Mouse (Mus musculus) 416B (cell line): ENCODE measurements around the gene Sox12.

Experiments
- DNase-seq: peaks from one replicate; pipeline ENCODE4 v3.0.0; 2011; ENCODE audit warnings: low read depth

Sox12 gene

DNA sequence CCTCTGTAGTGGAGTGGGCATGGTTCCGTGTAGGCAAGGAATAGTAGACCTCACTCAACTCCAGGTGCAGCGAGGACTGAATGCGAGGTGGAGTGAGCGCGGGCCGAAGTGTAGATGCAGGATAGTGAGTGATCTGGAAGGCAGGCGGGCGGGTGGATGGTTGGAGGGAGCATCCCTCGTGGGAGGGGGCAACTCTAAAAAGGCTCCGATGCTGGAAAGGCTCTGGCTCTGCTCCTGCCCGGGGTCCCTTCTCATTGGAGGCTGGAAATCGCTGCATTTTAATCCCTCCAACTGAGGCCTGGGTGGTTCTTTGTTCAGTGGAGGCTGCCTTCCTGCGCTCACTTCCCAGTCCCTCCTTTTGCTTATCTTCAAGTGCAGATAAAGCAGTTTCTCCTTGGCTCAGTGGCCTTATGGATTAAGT lies 1.3 kb upstream of the Sox12 start:
- DNase-seq = no peak

DNA sequence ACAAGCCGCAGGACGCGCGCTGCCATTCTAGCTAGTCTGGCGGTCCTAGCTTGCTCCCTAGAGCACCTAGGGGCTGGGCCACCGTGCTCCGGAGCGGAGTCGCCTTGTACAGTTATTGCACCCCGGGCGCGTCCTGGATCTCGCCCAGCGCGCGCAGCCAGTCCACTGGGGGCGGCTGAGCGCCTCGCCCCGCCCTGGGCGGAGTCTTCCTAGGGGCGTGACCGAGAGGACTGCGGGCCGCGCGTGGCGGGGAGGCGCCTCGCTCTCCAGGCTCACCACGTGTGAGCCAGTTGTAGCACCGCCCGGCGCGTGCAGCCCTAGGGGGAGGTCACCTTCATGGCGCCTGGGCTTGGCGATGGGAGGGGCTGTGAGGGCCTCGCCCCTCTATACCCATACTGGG lies 828 bp upstream of the Sox12 start:
- no peak for DNase-seq

DNA sequence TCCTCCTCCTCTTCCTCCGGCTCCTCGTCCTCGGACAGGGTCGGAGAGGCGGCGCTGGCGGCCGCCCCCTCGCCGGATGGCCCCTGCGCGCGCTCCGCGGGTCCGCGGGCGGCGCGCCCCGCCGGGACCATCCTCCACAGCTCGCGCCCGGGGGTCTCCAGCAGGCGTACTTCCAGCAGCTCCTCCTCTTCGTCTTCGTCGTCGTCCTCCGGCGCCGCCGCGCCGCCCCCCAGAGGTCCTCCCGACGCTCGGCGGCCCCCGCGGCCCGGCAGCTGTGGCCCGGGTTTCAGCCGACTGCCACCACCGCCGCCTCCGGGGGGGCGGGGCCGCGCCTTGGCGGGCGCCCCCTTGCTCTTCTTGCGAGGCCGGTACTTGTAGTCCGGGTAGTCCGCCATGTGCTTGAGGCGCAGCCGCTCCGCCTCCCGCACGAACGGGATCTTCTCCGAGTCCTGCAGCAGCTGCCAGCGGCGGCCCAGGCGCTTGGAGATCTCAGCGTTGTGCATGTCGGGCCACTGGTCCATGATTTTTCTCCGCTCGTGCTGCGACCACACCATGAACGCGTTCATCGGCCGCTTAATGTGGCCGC lies 766 bp downstream of the Sox12 start:
- no peak for DNase-seq

DNA sequence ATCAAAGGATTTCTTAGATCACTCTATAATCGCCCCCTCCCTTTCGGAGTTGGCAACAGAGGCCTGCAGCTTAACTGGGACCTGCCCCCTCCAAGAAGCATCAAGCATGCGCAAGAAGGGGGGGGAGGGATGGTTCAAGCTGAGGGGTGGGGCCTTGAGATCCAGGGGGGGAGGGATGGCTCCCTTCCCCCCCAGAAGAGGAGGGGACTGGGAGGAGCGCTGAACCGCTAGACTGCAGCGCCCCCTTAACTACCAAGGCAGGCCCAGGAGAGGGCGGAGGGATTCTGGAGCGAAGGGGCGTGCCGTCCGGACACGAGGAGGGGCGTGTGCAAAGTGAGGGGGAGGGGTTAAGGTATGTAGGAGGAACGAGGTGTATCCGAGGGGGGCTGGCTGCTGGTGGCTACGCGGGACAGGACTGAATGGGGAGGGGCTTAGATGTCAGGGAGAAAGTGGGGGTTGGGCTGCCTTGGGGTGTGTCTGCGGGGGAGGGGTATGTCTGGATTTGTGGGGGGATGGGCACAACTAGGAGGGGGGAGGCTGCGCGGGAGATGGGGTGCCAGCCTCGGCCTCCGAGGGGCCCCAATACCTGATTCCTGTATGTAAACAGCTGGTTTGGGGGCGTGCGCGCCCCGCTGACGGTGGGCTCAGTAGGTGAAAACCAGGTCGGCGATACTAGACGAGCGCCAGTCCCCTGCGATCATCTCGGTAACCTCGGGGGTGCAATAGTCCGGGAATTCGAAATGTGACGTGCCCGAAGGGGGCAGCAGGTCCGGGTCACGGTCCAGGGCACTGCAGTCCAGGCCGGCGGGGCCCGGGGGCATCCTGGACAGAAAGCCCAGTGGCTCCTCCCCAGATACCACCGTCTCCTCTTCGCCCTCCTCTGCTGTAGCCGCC lies 1.5 kb downstream of the Sox12 start:
- DNase-seq = no peak

DNA sequence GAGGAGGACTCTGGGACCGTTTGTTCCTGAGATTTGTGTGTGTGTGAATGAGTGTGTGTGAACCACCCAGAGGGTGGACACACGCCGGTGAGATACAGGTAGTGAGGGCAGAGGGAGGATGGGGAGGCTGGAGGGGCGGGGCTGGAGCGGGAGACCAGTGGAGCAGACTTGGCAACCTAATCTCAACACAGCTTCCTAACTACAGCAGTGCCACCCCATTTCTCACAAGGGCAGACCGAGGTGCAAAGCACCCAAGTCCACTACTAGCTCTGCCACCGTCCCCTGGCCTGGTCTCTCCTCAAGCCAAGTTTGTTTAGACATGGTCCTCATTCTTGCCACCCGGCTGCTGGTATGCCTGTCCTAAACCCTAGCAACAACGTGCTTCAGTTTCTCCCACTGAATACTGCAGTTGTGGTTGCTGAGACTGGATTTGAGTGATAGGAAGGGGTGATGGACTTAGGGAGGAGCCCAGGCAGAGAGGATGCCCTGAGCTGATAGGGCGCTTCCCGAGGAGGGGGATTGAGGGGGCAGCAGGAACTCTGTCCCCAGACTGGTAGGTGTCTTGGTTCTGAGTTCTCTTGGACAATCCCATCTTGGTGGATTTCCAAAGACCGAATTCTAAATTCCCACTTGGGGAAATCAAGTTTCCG lies 2.5 kb downstream of the Sox12 start:
- no peak for DNase-seq

DNA sequence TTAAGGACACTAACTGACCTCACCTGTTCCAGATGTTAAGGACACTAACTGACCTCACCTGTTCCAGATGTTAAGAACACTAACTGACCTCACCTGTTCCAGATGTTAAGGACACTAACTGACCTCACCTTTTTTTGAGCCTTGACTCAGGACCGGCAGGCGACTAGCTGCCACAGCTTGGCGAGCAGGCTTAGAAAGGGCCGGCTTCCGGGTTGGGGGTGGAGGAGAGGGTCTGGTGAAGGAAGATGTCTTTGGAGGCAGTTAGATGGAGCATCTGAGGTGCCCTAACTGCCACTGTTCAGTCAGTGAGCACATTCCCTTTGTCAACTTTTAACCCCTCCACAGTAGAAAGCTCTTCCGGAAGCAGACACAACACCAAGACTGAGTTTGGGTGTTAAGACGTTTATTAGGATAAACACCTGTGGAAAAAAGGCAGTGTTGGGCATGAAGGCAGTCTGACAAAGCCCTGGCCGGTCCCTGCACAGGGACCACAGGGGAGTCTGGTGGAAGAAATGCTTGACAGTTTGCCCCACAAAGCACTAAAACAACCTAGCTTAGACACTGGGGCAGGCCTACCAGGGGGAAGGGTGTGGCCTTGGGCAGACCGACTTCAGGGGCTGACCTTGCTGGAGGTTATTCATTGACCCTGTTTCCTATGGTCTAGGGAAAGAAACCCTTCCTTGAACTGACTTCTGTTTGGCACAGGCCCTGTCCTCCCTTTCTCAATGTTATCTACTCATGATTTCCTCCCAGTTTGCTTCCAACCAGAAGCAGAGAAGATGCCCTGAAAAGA lies 4.4 kb downstream of the Sox12 start:
- DNase-seq = no peak

DNA sequence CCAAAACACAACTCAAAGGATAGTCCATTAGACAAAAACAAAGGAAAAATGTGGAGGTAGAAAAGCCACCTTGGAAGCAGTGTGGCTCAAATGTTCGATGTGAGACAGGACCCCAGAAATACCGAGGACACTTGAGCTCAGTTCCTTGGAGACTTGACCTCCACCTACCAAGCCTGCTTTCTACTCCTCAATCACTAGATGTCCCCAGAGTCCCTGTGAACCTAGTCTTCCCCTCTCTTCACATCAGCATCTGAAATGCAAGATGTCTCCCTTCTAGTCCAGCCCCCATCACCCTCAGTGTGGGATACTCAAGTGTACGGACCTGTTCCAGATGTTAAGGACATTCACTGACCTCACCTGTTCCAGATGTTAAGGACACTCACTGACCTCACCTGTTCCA lies 5.1 kb downstream of the Sox12 start:
- DNase-seq = peak; percentile 77

DNA sequence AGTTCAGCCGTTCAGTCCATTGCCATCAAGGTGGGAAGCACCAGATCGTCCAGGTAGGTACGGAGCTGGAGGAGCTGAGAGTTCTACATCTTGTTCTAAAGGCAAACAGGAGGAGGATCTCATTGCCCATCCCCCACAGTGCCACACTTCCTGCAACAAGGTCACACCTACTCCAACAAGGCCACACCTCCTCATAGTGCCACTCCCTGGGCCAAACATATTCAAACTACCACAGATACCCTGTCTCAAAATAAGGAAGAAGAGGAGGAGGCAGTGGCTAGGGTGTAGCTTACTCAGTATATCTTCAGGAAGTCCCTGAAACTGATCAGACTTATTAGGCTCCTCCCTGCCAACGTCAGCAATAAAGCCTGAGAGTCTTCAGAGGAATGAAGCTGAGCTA lies 13.7 kb downstream of the Sox12 start:
- no peak for DNase-seq

DNA sequence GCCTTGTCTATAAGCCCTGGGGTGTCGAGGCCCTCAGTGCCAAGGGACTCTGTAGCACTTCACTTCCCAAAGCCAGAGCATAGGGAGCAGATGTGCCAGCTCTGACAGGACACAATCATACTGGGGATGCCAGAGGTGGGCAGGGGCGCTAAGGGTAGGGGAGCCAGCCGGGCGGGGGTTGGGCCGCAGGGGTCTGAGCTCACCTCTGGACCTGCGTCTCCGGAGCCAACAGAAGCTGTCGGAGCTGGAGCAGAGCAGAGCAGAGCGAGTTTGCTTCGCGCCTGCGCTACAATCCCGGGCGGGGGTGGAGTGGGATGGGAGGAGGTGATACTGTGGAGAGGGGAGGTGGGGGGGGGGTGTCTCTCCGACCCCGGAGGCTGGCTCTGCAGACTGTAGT lies 21.5 kb downstream of the Sox12 start, which contains the start of gene Nrsn2:
Gene Nrsn2 (minus strand): TSS at position 294 of the 397 bp plus-strand sequence.
- no peak for DNase-seq

DNA sequence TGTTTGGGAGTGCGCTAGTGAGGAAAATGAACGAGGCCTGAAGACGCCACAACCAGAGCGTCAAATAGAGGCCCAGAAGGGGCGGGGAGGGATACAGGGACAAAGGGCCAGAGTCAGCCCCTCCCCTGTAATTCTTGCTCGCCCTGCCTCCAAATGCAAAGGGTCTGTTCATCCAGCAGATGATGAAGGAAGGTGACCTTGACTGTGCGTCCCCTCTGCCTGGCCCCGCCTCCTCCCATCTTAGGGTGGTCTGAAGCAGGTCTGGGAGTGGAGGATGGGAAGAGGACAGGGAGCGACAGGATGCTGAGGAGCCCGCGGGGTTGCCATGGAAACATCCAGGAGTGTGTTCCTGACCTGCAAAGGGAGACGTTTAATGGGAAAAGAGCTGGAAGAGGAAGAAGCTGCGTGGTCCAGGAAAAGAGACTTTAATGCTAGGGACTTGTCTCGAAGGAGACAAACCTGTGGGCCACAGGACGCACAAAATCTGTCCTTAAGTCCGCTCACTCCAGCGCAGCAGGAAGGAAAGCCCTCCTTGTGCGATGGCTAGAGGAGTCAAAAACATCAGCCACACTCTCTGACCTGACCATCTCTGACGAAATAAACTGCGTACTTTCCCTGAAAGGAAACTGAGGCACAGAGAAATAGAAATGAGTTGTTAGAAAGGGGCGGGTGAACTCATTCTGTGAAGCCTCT lies 22.1 kb downstream of the Sox12 start:
- no peak for DNase-seq

DNA sequence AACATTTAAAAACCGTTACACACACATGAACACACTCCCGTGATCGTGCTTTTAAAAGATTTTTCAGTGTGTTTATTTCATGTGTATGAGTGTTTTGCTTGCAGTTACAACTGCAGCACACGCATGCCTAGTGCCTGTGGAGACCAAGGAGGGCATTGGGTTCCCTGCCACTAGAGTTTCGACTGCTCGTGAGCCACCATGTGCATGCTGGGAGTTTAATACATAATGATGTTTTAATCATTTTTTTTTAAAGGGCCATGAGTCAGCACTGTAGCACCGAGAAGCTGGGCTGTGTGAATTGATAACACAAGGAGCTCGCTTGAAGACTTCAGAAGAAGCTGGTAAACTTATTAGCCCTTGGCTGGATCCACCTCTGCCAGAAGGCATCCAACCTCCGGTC lies 24.3 kb downstream of the Sox12 start:
- no peak for DNase-seq

DNA sequence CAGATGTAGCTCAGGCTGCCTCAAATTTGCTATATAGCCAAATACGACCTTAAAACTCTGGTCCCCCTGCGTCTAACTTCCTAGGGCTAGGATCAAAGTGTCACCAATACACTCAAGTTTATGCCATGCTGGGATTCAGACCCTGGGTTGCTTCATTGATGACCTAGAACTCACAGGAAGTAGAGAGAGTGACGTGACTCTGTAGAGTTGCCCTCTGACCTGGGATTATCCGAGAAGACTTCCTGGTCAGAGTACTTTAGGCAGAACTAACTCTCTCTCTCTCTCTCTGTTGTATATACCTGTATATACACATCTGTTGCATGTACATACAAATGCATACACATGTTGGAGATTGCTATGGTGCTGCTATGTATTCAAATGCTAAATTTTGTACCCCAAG lies 25.2 kb downstream of the Sox12 start:
- DNase-seq = no peak

DNA sequence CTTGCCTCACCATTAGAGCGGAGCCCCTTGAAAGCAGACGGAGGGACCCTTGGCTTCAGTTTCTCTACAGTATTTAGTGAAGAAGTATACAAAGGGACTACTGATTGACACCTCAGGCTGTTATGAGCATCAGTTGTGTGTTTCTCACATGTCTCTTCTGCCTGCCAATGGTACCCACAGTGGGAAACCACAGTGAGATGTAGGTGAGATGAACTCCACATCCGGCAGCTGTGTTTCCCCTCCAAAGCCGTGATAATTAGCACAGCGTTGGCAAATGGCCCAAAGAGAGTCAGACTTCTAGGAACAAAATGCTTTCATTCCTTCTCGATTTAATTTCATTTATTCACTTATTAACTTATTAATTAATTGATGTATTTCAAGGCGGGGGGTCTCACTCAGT lies 25.8 kb downstream of the Sox12 start:
- peak; percentile 94 for DNase-seq

DNA sequence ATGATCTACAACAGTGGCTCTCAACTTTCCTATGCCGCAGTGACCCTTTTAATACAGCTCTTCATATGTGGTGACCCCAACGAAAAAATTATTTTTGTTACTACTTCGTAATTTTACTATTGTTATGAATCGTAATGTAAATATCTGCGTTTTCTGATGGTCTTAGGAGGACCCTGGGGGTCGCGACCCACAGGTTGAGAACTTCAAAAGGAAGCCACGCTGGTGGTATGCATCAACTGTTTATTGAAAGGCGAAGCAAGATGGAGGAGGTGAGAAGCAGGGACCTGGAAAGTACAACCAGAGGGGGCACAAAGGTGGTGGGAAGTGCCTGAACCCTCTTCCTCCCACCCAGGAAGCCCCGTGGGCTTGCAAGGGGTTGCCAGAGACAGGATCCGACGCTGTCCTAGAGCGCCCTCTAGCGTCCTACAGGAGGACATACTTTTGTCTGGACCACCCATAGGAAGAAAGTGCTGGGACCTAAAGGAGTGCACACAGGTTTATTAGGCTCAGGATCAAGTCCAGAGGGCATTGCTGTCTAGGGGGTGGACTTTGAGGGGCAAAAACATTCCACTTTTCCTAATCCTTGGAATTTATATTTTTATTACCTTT lies 29.2 kb downstream of the Sox12 start:
- peak; percentile 75 for DNase-seq

DNA sequence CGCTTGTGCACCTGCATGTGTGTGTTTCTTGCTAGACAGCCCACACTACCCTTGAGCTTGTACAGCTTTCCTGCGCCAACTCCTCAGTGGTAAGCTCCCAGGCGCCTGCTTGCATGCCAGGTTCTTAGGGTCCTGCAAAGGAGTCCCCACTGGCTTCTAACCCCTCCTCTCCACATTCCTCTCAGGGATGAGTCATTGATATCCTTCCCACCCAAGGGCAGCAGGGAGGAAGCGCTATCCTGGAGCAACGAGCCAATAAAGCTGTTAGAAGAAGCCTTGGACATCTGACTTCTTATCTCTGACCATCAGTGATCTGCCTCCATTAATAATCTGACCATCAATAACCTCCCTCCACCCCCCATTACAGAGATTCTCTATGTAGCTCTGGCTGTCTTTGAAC lies 29.9 kb downstream of the Sox12 start:
- DNase-seq = no peak

DNA sequence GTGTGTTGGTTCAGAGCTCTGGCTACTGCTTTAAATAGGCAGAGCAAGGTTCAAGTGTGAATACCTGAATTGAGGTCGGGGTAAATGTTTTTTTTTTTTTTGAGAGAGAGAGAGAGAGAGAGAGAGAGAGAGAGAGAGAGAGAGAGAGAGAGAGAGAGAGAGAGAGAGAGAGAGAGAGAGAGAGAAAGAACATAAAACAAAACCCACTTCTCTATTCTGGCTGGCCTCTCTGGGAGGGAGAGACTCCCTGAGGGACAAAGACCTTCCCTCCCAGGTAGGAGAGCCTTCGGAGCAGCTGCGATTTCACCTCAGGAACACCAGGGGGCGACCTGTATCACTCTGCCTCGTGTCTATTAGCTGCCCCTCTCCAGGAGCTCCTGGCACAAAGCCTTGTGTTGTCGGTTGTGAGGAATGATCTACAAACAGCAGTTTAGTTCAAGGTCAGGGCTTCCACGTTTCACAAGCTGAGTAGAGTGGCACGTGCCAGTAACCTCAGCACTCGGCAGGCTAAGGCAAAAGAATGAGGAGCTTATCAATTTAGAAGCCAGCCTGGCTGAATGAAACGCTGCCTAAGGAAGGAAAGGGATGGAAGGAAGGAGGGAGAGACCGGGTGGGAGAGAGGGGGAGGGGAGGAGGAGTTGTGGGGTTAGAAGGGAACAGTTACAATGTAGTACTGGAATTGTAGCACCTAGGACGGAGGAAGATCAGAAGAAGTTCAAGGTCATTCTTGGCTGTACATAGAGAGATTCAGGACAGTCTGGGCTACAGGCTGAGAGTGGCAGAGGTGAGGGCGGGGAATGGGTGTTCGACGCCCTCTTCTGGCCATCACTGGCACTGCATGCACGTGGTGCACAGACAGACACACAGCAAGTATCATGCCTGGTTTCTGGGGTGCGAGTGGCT lies 34.4 kb downstream of the Sox12 start:
- peak; percentile 97 for DNase-seq

DNA sequence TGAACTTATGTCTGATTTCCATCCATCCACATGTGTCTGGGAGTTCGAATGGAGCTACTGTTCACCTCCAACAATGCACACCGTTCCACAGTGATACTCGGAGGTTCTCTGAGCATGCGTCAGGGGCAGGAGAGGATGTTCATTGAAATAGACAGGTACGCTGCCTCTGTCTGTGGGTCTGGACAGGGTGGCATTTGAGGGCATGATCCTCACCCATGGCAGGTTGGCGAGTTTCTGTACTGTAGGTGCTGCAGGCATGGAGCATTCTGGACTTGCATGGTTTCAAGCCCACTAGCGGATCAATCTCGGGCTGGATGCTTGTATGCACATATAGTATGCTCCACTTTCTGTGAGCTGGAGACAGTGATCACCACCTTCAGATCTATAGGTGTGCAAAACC lies 36.7 kb downstream of the Sox12 start:
- DNase-seq = no peak

DNA sequence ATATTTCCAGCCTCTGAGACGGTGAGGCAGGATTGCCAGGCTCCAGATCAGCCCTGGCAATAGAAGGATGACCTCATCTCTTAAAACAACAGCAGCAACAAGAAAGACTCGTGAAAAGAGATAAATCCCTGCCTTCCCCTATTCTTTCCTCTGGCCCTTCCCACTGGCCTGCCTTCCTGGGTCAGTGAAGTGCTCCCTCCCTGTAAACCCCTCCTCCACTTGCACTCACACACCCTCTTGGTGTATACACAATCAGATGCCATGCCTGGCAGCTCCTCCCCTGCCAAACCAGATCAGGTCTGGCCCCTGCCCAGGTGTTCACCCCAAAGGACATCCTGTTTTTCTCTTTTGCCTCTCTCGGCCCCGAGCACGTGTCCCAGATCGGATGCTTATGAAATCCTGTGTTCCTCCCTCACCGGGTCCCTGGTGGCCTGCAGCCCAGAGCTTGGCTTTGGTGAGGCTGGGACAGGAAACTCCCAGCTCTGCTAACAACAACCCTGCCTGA lies 37.5 kb downstream of the Sox12 start:
- DNase-seq = peak; percentile 89

DNA sequence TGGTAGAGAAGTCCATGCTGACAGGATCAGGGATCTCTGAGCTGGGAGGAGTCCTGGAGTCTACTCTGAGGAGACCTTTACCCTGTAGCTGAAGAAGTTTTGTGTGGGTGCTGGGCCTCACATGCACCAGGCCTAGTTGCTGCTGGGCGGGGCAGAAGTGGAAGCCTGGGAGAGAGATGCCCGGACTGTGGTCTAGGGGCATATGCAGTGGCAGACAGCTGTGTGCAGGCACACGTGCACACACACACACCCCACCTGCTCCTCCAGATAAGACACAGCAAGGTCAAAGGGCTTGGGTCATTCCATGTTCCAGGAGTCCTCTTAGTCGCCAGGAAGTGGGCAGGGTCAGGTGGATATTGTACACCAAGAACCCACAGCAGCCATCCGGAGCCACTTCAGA lies 38.2 kb downstream of the Sox12 start:
- DNase-seq = peak; percentile 94

DNA sequence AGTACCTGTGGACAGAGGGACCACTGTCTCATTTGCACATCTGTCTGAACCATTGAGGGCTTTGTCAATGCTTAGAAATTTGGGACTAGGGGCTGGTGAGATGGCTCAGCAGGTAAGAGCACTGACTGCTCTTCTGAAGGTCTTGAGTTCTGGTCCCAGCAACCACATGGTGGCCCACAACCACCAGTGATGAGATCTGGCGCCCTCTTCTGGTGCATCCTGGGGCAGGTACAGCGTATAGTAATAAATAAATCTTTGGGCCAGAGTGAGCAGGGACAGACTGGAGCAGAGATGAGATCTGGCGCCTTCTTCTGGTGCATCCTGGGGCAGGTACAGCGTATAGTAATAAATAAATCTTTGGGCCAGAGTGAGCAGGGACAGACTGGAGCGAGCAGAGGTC lies 38.9 kb downstream of the Sox12 start:
- DNase-seq = peak; percentile 42
